Mouse (Mus musculus) urinary bladder, postnatal 36 days (tissue): ENCODE results near the gene Ptges2.

ENCODE experiments used
- DNase-seq, 2 experiments: peaks; one replicate each; pipeline ENCODE4 v3.0.0; 2022; ENCODE audit warnings: low spot score in 2 of 2, mixed read lengths in 1 of 2

Ptges2 gene

DNA sequence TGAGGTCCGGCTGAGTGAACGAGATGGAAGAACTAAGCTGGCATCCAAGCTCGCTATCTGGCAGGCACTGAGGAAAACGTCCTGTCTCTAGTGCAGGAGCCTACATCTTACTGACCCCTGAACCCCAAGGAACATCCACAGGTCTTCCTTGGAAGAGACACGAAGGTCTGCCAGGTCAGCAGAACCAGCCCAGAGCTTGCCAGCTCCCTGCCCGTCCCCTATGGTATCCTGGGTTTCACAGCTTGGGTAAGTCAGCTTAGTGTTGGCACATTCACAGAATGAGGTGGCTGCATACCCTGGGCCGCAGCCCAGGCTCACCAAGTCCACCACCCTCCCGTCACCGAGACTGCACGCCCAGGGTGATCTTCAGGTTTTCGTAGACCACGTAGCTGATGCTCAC lies 20.1 kb downstream of the Ptges2 start:
- DNase-seq: no peak

DNA sequence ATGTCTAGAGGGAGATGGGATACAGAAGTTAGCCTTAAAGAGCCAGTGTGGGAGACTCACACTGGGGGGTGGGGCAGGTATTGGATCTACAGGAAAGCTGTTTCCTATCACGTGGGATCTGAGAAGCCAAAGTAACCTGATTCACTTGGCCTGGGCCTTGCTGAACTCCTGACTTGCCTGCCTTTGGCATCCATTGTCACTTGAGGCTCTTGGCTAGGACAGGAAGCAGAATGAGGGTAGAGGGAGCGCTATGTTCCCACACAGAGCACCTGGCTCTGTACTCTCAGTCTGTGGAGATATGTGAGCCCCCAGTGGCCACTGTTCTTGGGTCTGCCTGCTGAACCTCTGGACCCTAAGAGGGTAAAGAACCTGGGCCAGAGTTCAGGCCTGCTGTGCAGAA lies 20.9 kb downstream of the Ptges2 start:
- DNase-seq: no peak

DNA sequence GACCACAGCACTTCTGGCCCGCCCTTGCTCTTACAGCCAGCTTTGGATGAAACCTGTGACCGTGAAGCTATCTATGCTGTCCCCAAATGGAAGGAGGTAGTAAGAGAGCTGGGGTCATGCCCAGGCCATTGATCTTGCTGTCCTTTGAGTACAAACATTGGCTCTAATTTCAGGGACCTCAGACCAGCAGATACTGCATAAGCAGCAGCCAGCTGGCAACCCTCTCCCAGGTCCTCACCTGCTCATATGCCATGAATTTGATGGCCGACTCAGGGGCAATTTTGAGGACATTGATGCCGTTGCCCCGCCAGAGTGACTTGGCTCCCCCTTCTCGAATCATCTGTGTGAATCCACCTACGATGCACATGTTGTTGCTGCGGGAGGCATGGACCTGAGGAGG lies 21.8 kb downstream of the Ptges2 start:
- DNase-seq: no peak

DNA sequence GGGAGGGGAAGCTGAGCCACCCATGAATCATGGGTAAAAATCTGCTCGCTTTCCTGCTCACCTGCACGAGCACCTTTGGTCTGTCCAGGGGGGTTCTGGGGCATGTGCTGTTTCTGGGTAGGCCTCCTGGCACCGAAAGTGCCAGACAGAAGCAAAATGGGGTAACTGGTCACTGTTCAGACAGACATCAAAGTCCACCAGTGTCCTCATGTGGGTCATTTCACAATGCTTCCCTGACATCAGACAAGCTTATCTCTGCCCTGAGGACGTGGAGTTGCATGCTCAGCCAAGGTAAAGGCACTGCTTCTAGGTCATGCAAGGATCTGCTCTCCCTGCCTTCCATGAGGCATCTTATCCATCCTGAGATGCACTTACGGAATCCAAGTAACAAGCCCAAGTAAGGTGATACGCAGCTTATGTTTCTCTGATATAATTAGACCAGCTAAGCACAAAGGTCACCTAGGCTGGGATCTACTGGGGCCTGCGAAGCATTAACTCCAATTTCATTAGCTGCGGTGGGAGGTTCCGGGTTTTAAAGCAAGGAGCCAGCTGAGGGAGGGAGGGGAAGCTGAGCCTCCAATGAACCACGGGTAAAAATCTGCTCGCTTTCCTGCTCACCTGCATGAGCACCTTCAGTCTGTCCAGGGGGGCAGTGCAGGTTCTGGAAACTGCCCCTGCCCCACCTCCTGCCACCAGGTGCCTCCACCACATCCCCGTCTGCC lies 22.9 kb downstream of the Ptges2 start:
- no peak for DNase-seq

DNA sequence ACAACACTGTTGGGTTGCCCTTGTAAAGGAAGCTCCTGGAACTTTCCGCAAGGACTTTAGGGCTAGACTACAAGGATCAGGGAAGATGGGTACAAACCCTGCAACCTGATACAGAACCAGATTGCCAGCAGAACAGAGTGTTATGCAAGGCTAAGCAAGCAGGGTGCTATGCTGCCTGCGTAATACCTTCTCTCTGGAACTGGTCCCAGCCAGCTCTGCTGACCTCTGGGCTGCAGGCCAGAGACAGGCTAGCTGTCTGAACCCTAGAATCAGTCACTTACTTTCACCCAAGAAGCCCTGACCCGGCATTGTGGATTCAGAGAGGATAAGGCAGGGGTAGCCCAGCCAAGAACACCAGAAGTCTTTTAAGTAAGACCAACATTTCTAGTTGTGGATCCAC lies 23.7 kb downstream of the Ptges2 start:
- DNase-seq: peak in 1 of 2 experiments; percentile 83

DNA sequence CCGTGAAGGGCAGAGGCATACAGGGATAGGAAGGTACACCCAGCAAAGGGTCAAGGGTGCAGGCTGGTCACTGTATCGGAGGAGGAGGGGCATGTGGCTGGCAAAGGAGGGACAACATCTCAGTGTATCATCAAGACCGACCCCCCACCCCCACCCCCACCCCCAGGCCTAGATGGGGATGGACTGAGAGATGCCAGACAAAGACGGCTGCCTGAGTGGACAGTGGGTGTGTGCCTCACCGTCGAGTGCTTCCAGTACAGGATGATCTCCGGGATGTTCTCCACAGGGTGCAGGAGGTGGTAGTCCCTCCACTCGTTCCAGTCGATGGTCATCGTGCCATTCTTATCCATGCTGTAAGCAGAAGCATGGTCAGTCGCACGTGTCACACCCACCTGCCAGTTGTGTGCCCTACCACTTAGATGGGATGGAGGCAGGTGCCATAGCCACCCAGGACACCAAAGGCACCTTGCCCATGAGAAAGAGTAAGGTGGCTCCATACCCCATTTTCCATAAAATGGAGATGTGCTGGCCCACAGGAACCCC lies 24.4 kb downstream of the Ptges2 start:
- DNase-seq: no peak

DNA sequence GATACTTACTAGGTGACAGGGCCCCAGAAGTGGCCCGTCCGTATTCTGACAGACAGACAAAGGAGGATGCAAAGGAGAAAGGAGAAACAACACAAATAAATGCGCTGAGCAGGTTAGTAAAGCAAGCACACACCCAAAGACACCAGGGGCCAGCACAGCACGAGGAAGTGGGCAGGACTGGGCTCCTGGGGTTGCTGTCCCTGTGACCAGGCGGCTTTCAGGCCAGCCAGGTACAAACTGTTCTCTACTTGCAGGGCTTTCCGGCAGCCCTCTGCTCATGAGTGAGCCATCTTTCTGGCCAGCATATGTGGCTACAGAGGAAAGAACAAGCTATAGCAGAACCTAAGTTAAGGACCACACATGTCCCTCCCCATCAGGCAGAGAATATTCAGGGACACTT lies 25.0 kb downstream of the Ptges2 start:
- no peak for DNase-seq

DNA sequence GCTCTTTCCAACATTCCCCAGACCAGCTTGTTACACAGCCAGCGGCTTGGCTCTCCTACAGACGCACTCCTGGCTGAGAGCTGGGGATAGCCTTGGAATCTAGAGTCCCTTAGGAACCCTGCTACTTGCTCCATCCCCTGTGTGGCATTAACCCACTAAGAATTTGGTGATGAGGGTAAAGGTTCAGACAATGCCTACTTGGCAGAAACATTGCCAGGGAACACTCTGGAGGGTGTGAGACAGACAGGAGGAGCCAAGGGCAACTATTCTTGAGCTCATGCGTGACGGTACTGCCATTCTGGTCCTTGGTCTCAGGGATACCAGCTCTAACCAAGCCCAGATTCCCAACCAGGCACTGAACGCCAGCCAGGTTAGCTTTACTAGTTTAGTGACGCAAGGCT lies 26.2 kb downstream of the Ptges2 start:
- DNase-seq: no peak

DNA sequence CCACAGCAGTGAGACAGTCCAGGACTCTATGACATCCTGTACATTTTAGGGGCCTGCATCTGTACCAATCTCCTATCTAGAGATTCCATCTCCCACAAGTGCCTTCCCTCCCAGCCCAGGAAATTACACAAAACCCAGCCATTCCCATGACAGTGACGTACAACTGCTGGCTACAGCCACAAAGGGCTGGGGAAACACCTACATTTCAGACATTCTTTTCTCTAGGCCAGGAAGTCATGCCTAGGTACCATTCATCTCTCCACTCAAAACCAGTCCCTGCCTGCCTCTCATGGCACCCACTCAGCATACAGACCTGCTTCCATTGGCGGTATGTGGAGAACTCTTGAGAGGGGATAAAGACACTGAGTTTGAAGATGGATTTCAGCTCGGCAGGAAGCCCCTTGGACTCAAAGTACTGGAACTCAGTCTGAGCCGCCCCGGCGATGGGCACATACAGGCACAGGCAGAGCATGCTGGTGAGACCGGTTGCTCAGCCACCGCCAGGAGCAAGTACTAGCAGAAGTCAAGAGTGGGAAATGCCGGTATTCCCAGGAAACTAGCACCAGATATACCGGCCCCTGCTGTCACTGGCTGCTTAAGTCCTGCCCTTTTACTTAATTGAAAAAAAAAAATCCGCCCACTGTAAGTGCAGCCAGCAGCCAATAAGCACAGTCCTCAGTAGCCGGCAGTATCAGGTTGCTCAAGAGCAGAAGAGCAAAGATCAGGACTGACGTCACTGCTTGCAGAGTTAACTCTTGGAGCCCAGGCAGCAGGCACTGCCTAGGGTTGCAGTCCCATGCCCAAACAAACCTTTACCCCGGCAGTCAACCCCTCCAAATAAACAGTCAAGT lies 28.0 kb downstream of the Ptges2 start:
- DNase-seq: peak; percentile 49 to 74

DNA sequence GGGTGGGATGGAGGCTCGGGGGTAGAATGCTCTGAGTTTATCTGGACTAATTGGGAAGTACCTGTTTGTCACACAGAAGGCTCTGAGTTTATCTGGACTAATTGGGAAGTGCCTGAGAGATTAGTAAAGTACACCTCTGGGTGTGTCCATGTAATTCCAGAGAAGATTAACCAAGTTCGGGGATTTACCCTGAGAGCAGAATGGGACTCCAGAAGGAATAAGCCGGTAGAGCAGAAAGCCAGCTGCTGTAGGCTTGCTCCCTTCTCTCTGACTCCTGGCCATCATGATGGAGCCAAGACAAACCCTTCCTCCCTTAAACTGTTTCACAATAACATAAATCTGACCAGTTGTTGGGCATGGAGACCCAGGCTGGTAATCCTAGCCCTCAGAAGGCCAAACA lies 29.1 kb downstream of the Ptges2 start:
- no peak for DNase-seq

DNA sequence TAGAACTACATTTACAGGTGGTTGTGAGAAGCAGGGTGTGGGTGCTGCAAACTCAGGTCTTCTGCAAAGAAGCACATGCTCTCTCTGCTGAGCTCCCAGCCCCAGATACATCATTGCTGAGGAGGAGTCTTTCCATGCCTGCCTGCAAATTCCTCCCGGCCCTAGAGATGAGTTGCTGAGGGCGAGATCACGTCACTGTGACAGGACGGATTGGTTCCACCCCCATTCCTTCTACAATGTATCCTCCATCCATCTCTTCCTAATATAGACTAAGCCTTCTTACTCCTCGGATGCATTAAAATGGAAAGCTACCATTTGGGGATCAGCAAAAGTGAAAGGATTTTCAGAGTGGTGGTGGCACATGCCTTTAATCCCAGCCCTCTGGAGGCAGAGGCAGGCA lies 29.9 kb downstream of the Ptges2 start:
- no peak for DNase-seq

DNA sequence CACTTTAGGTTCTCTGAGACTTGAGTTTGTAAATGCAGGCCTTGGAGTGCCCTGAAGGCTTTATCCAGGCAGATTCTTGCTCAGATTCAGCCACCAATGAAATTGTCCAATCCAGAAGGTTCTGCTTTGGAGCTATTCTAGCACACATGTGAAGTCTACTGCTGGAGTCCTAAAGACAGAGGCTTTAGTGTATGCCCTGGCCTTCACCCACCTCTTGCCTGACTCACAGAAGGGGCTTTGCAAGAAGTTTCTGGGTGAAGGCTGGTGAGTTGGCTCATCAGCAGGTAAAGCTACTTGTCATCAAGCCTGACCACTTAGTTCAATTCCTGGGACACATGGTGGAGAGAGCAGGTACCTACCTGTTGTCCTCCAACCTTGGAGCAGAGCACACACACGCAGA lies 30.4 kb downstream of the Ptges2 start:
- no peak for DNase-seq

DNA sequence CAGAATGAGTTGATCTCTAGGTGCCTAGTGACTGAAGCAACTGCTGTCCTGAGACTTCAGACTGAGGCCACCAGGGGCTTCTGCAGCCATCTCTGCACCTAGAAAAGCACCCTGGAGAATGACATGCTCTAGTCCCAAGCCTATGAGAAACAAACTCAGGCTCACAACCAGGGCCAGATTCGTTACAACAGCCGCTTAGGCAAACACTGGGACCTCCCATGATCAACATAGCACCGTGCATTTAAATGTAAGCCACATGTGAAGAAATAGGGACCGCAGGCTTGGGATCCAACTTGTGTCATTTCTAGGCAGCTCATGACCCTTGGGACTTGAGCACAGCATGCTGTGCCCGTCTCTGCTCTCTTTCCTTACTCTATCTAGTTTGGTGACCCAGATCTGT lies 32.0 kb downstream of the Ptges2 start:
- no peak for DNase-seq

DNA sequence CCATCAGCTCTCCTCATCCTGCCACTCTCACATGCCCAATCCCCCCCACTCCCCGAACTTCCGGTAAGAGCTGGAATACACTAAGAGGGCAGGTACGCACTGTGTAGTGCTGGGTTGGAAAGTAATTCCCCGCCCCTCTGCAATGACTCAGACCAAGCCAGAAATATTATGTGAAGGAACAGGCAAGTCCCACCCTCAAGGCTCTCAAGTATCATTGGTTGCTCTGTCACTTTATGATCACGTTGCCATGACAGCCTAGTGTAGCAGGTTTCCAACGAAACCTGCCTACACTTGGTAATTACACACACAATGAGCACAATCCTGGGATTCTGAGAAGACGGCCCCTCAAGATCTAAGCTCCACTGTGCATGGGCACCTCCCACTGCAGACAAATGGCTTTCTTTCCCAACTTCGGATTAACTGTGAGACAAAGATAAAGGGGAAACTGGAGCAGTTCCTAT lies 32.6 kb downstream of the Ptges2 start:
- DNase-seq: peak; percentile 59 to 62

DNA sequence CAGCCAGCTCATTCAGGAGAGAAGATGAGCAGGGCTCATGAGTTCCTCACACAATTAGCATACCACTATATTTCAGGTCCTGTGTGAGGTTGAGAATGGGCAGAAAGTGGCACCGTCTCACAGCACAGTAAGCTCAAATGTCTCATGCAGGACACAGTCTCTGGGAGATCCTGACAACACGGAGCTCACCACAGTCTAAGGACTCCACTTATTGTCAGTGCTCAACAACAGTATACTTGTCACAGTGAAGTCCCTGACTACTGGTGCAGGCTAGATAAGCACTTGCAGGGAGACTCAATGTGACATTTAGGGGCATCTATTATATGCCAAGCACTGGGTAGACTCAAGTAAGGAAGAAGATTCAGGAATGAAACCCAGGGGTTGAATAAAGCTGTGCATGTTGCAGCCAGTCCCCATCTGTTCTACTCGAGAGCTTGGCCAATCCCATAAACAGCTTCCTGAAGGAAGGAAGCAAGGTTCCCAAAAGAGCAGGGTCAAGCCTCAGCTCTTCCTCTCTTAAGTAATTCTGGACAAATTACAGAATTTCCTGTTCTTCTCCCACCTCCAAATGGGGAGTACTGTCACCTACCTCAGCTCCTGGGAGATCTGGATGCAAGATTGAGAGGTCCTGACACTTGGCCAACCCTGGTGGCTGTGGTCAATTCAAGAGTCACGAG lies 33.7 kb downstream of the Ptges2 start:
- no peak for DNase-seq

DNA sequence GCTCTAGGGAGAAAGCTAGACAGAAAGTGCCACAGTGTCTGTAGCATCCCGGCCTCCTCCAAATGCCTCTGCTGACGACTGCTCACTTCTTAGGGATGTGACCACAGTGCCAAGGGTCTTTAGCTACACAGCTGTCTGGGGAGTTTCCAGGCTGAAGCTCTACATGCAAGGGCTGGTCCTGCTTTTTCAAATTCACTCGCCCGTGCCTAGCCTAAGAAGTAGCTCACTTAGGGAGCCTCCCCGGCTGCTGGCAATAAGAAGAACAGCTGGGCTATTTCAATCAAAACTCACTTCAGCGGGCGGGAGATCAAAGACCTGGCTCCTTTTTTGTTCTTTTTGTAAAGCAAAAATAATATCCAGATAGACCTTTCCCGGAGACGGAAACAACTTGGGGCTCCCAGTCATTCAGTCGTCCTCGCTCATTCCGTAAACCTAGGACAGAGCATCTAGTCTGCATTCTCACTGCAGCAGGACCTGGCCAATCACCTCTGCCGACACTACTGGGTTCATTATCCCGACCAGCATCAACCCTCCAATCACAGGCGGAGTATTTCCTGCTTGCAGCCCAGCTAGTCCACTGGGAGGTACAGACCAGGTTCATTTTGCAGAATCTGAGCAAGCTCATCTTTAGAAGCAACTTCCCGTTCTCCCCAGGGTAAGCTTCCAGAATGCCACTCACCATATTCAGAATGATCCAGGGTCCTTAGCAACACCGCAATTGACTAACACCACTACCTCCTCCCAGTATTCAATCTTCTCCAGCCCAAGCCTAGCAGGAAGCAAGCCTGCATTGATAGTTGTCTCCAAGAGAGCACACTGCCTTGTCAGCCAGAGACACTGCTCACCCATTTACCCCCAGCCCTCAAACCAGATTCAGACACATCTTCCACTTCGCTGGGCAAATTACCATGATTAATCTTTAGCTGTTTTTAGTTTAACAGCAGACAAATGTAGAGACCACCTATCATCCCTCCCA lies 35.3 kb downstream of the Ptges2 start:
- DNase-seq: peak; percentile 39 to 69

DNA sequence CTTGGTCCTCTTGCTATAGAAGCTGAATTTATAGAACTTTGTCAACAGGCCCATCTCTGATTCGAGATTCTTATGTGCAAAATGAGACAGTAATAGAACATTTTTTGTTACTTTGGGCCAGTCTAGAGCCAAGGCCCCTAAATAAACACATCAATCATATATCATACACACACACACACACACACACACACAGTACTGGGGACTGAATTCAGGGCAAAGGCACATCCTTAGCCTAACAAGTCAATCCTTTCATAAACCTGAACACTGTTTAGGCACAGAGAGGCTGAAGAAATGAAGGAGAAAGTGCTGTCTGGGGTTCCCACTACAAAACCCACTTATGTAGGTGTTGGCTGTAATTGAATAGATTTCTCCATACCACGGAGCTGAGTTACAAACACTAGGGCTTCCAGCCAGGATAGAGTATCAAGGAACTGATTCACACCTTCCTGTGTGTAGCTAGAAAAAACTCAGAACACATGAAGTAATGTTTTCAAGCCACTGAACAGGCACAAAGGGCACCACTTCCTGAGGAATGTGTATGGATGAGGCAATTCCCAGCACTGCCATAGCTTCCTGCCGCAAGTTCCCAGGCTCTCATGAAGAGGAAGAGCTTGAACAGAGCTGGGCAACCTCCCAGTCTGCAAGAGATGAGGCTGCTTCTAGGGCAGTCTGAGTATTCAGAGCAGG lies 41.1 kb downstream of the Ptges2 start:
- no peak for DNase-seq

DNA sequence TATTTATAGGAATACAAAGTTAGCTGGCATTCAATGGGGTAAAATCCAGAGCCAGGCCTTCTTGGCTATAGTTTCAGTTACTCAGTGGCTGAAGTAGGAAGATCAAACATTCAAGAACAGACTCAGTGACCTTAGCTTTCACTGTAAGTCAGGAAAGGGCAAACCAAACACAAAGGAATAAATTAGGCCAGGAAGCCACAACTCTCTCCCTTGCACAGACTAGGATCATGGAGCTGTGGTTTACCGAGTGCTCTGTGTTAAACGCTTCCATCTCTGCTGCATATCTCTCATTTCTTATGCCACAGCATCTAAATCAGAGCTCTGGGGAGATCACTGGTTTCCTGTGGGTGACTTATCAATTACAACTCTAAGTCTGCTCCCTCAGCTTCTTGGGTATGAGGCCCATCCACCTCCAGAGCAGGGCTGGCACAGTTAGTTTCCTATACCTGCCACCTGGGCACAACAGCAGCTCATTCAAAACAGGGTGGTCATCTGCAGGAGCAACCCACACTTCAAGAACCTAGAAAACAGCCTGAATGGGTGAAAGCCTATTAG lies 42.0 kb downstream of the Ptges2 start:
- no peak for DNase-seq

DNA sequence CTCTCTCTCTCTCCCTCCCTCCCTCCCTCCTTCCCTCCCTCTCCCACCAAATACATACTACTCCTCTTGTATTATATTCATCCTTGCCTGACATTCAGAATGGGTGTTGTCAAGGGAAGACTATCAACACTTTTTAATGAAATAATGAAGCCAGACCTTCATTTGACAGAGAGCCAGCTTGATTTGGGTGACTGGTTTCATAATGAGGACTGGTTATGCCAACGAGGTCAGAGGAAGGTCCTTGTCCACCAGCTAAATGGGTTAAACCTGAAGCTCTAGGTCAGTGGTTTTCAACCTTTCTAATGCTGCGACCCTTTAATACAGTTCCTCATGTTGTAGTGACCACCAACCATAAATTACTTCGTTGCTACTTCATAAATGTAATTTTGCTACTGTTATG lies 43.0 kb downstream of the Ptges2 start:
- no peak for DNase-seq

DNA sequence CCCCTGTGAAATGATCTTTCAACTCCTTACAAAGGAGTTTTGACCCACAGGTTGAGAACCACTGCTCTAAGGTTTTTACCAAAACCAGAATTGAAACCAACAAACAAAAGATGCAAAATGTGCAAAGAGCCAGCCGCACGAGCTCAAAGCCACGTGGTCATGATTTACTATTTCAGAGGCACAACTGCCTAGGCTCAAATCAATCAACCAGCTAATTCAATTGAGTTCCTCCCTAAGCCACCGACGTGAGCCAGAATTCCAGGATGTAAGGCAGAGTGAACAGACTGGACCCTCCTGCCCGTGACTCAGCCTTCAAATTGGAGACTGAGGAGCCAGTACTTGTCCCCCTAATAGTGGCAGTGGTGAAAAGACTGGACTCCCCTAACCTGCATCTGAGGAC lies 43.5 kb downstream of the Ptges2 start:
- DNase-seq: no peak
